Mouse (Mus musculus) small intestine, adult 2 months (tissue): ENCODE results near the gene Plekho2. TPM values are rescaled to one million over a fixed set of nuclear protein-coding genes. Genes with fewer than 3 reads are reported as not detected.
A peak's percentile ranks its signal among the peaks of the same experiment; 100 is the strongest.

ENCODE experiments used
- H3K27ac ChIP-seq: fragments of 200-500 bp; 2 replicates; pipeline ENCODE4 v1.5.1; 2012; ENCODE audit warnings: low read depth, low read length, control low read depth, inconsistent platforms; ENCODE audit not compliant: insufficient read depth
- H3K27me3 ChIP-seq: fragments of 200-500 bp; 2 replicates; pipeline ENCODE4 v1.6.1; 2012; ENCODE audit warnings: mild to moderate bottlenecking, moderate library complexity, low read length, inconsistent platforms; ENCODE audit not compliant: control insufficient read depth, insufficient read depth
- H3K36me3 ChIP-seq: fragments of 200-500 bp; 2 replicates; pipeline ENCODE4 v1.6.1; 2012; ENCODE audit warnings: mild to moderate bottlenecking, low read length, control low read depth, inconsistent platforms; ENCODE audit not compliant: control insufficient read depth, insufficient read depth
- H3K4me1 ChIP-seq: fragments of 200-500 bp; 2 replicates; pipeline ENCODE4 v1.6.1; 2012; ENCODE audit warnings: low read length, inconsistent platforms, mixed read lengths; ENCODE audit not compliant: control insufficient read depth, insufficient read depth, insufficient read length
- H3K4me3 ChIP-seq: fragments of 200-500 bp; 2 replicates; pipeline ENCODE4 v1.5.1; 2012; ENCODE audit warnings: low read depth, mild to moderate bottlenecking, control low read depth, inconsistent platforms, low read length, moderate library complexity
- CTCF ChIP-seq: fragments of 200-500 bp; IDR thresholded peaks from 2 replicates; pipeline ENCODE4 v1.5.1; 2012; ENCODE audit warnings: low read depth, mild to moderate bottlenecking, control low read depth, inconsistent platforms, low read length, moderate library complexity, mixed read lengths; ENCODE audit not compliant: insufficient replicate concordance, insufficient read length; ENCODE audit errors: extremely low read depth
- POLR2A ChIP-seq: fragments of 200-500 bp; IDR thresholded peaks from 2 replicates; pipeline ENCODE4 v1.6.1; 2012; ENCODE audit warnings: low read depth, mild to moderate bottlenecking, control low read depth, inconsistent platforms, low read length, moderate library complexity
- WGBS: fragments of 180-500 bp; shearing (Covaris S2); methylation state at CpG from one replicate; pipeline ENCODE4 v1.1.7; 2018; 5-methylcytosine and 5-hydroxymethylcytosine counted together
- polyA plus RNA-seq: library from polyadenylated mRNA; depleted of rRNA; stranded (reverse); fragments of >200 nt; gene quantifications from 2 replicates; pipeline ENCODE4 v1.2.3, GENCODE M21; 2012; rRNA removed

Plekho2 gene
- 6.3 and 9.7 TPM in 2 replicates for polyA plus RNA-seq

GRCm38 (mm10) chr9:65579781-65580371 is at the start of gene Plekho2:
Gene Plekho2, minus strand, starts transcription at chr9:65580040.
- under 1% methylated on average over 45 of the region's 45 CpGs for WGBS
- TF ChIP-seq CTCF (no peak), POLR2A (peak; percentile 97)
- peak within 1 kb of the TSS; percentile 92 for H3K4me3 ChIP-seq
- no peaks in the 10 kb centered on the region for H3K36me3 ChIP-seq
- peaks cover 10% of the 10 kb centered on the region; the same call in 1 of the 2 replicates for H3K4me1 ChIP-seq
- peak within 1 kb of the TSS; percentile 60 for H3K27ac ChIP-seq
- H3K27me3 ChIP-seq, result no peaks in the 10 kb centered on the region

GRCm38 (mm10) chr9:65629025-65629766 is 49.4 kb upstream of the Plekho2 start, which contains the start of gene Rbpms2:
Gene Rbpms2, plus strand, starts transcription at chr9:65629648.
- H3K4me3 ChIP-seq, result peak within 1 kb of the TSS; percentile 82
- no peak for TF ChIP-seq CTCF
- no peak for TF ChIP-seq POLR2A
- H3K36me3 ChIP-seq, result no peaks in the 10 kb centered on the region
- WGBS, result 5% methylated on average over 40 of the region's 40 CpGs
- peak within 1 kb of the TSS; percentile 56; the same call in 1 of the 2 replicates for H3K27ac ChIP-seq
- peaks cover 39% of the 10 kb centered on the region for H3K27me3 ChIP-seq
- H3K4me1 ChIP-seq, result peaks cover 2% of the 10 kb centered on the region; the same call in 1 of the 2 replicates

GRCm38 (mm10) chr9:65624266-65624665 is 44.4 kb upstream of the Plekho2 start:
- H3K36me3 ChIP-seq, result no peaks in the 10 kb centered on the region

GRCm38 (mm10) chr9:65622826-65623225 is 43.0 kb upstream of the Plekho2 start:
- Histone ChIP-seq H3K36me3 (no peaks in the 10 kb centered on the region), H3K27ac (no peak overlapping the region)
- WGBS, result 79% methylated on average over 5 of the region's 5 CpGs

More at GRCm38 (mm10) chr9:65624266-65624665, 44.4 kb upstream of the Plekho2 start:
- Histone ChIP-seq H3K4me3 (no peak overlapping the region), H3K27me3 (peaks cover 13% of the 10 kb centered on the region), H3K4me1 (no peaks in the 10 kb centered on the region), H3K27ac (no peak overlapping the region)
- TF ChIP-seq CTCF, result no peak
- TF ChIP-seq POLR2A, result no peak
- 53% methylated on average over 2 of the region's 2 CpGs for WGBS

GRCm38 (mm10) chr9:65621666-65622065 is 41.8 kb upstream of the Plekho2 start:
- TF ChIP-seq POLR2A, result no peak
- no peak for TF ChIP-seq CTCF
- Histone ChIP-seq H3K27me3 (no peaks in the 10 kb centered on the region), H3K36me3 (no peaks in the 10 kb centered on the region), H3K4me1 (no peaks in the 10 kb centered on the region), H3K4me3 (no peak overlapping the region), H3K27ac (no peak overlapping the region)
- 70% methylated on average over 2 of the region's 2 CpGs for WGBS

More at GRCm38 (mm10) chr9:65622826-65623225, 43.0 kb upstream of the Plekho2 start:
- Histone ChIP-seq H3K27me3 (peaks cover 7% of the 10 kb centered on the region; the same call in 1 of the 2 replicates), H3K4me1 (no peaks in the 10 kb centered on the region), H3K4me3 (no peak overlapping the region)
- TF ChIP-seq CTCF (no peak), POLR2A (no peak)

GRCm38 (mm10) chr9:65621196-65621595 is 41.4 kb upstream of the Plekho2 start:
- no peak for TF ChIP-seq POLR2A
- no peak for TF ChIP-seq CTCF
- Histone ChIP-seq H3K27ac (no peak overlapping the region), H3K36me3 (no peaks in the 10 kb centered on the region), H3K27me3 (no peaks in the 10 kb centered on the region), H3K4me1 (no peaks in the 10 kb centered on the region), H3K4me3 (no peak overlapping the region)
- WGBS, result 94% methylated on average over 4 of the region's 4 CpGs

- H3K4me3 ChIP-seq, result no peak overlapping the region
- H3K4me1 ChIP-seq, result no peaks in the 10 kb centered on the region
- H3K27ac ChIP-seq, result no peak overlapping the region
- no peaks in the 10 kb centered on the region for H3K27me3 ChIP-seq
- H3K36me3 ChIP-seq, result no peaks in the 10 kb centered on the region
- 67% methylated on average over 3 of the region's 3 CpGs for WGBS
- no peak for TF ChIP-seq POLR2A
- no peak for TF ChIP-seq CTCF
Observed at GRCm38 (mm10) chr9:65619311-65619710, 39.5 kb upstream of the Plekho2 start.
